Mouse (Mus musculus): Measurements from ENCODE around the gene Twsg1. TPM values are rescaled to one million over a fixed set of nuclear protein-coding genes. Genes with fewer than 3 reads are reported as not detected.
"Not testable (repeated sequence)": the region's sequence is repeated elsewhere in the genome, so short reads cannot be mapped to it uniquely, and the experiment has no call there.

The Twsg1 gene
- total RNA-seq (2022): 10 to 100 TPM; 26.0 to 33.7 (median 27.8) TPM

DNA sequence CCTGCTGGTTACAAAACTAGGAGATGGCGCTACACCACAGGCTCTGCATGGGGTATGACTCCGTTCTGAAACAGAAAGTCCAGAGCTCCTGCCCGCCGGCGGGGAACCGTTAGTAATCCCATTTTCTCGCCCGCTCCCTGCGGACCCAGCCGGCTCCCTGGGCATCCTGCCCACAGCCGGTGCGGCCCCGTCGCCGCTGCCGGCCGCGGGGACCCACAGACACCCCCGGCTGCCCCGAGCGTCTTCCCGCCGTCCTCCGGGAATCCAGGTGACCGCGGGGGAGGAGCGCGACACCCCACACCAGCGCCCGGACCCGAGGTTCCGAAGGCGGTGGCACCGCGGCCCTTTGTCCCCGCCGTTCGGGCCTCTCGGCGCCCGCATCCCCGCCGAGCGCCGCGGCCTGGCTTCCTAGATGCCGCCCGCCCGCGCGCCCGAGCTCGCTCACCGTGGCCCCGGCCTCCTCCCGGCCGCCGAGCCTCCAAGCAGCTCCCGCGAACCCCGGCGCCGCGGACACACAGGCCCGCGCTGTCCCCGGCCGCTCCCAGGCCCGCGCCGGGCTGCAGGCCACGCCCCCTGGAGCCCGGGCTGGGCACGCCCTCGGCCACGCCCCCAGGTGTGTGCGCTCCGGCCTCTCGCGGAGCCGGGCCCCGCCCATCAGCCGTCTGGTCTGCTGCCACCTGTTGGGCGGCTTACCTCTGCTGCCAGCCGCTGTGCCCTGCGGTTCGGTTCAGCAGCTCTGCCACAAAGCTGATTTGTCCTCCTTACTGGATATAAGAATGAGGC lies at the start of gene Twsg1:
Gene Twsg1 (minus strand): TSS at position 605 of the 783 bp plus-strand sequence.
- peak; percentile 72 to 89 for DNase-seq (ENCODE audit: low spot score in 2 of 2)

DNA sequence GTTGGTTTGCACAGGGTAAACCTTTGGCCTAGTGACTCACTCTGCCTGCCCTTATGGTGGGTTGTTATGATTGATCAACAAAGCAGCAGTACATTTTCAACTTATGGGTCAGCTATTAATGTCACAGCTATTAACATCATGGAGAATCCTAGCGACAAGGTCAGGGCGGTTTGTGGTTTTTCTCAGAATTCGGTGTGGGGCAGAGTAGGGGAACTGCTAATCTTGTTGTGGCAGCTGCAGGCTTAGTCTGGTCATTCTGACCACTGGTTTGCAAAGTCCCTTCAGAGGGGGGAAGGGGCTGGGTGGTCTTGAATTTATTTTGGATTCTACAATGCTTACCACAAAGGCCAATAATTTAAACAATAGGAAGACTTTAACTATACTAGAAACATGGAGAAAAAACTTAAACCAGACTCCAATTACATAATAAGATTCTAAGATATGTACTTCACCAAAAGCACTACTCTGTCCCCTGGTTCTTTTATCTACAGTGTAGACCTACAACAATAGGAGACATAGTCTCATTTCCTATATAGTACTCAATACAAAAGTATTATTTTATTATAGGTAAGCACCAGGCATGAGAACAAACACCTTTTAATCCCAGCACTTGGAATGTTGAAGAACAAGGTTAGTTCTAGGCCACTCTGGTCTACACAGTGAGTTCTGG lies 37.3 kb upstream of the Twsg1 start:
- no peak for DNase-seq (ENCODE audit: low spot score in 2 of 2)

DNA sequence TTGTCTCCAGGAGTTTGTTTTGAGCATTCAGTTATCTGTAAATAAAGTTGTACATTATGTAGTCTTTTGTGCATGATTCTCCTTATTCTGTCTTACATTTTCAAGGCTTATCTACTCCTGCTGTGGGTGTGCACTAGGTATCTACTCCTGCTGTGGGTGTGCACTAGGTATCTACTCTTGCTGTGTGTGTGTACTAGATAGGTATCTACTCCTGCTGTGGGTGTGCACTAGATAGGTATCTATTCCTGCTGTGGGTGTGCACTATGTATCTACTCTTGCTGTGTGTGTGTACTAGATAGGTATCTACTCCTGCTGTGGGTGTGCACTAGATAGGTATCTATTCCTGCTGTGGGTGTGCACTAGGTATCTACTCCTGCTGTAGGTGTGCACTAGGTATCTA lies 25.7 kb upstream of the Twsg1 start:
- DNase-seq (ENCODE audit: low spot score in 2 of 2): not testable (repeated sequence)

DNA sequence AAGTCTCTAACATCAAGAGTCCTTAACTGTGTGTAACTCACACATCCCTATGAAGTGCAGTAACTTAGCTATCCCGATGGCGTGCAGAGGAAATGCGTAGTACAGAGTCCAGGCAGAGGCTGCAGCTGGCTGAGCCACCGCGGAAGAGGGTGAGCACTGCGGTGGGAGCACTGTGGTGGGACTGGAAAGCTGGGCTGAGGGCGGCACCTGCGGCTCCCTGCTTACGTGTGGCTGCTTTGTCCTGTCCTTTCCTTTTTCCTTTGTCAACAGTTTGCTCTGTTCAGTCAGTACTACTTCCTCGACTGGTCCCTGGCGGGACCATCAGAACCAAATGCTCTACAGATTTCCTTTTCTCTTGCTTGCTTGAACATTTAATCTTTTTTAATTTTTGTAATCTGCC lies 16.7 kb upstream of the Twsg1 start:
- DNase-seq (ENCODE audit: low spot score in 2 of 2): no peak

DNA sequence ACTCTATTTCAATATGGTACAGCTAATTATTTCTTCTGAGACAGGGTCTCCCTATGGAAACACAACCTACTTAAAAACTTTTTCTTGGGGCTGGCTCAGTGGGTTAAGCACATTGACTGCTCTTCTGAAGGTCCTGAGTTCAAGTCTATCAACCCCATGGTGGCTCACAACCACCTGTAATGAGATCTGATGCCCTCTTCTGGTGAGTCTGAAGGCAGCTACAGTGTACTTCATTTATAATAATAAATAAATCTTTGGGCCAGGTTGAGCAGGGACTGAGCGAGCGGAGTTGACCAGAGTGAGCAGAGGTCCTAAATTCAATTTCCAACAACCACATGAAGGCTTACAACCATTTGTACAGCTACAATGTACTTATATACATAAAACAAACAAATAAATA lies 11.2 kb upstream of the Twsg1 start:
- DNase-seq (ENCODE audit: low spot score in 2 of 2): no peak

DNA sequence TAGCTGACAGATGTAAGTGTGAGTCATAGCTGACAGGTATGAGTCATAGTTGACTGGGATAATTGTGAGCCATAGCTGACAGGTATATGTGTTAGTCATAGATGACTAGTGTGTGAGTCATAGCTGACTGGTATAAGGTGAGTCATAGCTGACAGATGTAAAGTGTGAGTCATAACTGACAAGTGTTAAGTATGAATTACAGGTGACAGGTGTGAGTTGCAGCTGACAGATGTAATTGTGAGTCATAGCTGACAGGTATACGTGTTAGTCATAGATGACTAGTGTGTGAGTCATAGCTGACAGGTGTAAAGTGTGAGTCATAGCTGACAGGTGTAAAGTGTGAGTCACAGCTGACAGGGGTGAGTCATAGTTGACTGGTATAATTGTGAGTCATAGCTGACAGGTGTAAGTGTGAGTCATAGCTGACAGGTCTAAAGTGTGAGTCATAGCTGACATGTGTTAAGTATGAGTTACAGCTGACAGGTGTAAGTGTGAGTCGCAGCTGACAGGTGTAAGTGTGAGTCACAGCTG lies 10.6 kb upstream of the Twsg1 start:
- DNase-seq (ENCODE audit: low spot score in 2 of 2): no peak

DNA sequence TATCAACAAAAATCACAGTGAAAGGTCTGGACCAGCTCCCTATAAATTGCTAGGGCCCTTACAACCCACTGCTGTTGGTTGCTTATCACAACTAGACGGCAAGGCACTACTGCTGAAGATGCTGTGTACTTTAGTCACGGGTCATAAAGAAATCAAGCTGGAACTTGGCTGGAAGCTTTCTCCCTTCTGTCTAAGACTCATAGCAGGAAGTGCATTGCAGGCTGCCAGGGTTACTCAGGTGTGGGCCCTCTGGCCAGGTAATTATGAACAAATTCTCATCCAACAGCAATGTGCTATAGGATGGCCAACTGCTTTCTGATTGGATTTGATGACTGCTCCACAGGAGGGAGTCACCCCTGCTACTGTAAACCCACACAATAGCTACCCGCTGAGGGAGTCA lies 8.0 kb upstream of the Twsg1 start:
- DNase-seq (ENCODE audit: low spot score in 2 of 2): no peak

DNA sequence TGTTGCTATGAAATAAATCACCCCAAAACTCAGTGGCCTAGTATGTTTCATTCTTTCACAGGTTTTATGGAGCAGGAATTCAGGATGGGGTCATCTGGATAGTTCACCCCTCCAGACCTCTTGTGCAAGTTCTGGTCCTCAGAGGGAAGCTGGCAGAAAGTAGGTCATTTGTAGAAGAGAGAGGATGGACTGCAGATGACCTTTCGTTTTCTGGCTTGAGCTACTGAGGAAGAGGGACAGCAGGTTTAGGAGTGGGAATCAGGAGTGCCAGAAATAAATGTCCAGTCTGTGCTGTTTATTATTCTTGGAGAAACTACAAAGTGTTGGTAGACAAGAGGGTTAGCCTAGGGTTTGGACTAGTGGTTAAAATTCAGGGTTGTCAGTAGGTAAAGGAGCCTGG lies 7.3 kb upstream of the Twsg1 start:
- DNase-seq (ENCODE audit: low spot score in 2 of 2): no peak

DNA sequence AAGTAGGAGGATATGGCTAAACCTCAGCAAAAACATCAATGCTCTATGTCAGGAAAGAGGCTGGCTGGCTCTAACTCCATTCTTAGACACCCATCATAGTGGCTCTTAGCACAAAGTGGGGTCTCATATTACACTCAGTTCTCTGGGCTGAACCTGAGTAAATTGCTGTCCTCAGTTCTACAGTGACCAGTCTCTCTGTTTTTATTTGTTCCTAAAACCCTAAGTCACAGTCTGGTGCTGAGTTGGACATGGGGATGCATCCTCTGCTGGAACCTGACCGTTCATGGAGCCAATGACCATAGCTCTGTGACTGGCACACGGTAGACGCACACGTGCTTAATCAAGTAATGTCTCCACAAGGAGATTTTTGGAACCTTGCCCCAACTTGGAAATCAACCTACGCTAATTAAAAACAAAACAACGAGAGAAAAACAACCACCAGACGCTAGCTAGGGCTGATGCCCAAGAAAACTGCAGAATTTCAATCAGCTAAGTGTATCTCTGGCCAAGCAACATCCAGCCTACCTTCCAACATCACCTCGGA lies 6.8 kb upstream of the Twsg1 start:
- no peak for DNase-seq (ENCODE audit: low spot score in 2 of 2)

DNA sequence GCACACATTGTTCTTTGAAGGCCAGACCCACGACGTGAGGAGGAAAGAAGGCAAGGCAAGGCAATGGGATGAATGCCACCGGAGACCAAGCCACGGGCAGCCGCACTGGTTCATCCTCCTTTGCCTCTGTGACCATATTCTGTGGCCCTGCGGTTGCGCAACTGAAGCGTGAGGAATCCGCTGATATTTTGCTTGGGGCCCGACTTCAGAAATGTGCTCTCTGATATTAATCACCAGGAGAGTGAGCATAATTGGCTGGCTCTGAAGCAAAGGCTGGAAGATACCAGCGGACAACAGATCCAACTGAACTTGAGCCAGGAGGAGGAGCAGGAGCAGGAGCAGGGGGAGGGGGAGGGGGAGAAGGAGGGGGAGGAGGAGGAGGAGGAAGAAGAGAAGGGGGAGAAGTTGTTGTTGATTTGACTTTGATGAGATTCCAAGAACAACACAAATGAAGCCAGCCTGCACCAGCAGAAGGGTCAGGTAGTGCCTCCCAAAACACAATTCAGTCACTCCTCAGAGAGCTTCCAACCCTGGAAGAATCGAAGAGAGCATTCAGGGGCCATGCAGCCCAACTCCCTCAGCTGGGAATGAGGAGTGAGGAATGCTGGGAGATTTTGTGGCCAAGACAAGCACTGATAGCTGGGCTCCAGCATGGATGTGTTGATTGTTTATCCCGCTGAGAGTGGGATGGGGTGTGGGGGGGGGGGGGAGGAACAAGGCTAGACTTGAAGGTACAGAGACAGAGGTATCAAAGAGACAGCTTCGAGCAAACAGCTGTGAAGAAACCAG lies 6.2 kb upstream of the Twsg1 start:
- DNase-seq (ENCODE audit: low spot score in 2 of 2): no peak

DNA sequence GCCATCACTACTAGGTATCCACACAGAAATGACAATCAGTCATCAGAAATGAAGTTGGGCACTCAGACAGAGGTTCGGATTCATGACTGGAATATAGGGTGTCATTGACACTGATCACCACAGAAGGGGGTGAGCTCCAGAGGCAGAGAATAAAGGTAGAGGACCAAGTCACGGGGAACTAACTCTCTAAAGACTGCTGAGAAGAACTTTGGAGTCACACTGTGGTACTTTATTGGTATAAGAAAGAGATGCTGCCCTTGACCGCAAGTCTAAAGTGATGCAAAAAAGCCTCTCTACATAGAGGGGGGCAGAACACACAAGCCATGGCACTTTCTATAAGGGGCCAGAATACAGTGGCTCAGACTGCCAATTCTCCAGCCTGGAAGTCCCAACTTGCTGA lies 5.1 kb upstream of the Twsg1 start:
- DNase-seq (ENCODE audit: low spot score in 2 of 2): no peak

DNA sequence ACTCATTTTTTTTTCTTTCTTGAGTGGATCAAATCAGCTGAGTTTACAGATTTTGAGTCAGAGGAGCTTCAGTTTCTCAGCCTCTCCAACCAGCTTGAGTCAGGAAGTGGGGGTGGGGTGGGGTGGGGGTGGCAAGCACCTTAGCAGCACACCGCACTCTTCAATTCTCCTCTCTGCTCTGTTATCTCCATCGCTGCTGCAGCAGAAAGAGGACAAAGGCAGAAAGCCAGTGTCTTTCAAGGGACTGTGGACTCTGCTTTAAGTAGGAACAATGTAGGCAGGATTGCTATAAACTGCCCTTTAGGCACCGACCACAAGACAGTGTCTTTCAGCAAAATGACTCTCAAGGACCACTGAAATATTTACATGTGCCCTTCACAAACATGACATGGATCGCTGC lies 2.9 kb upstream of the Twsg1 start:
- no peak for DNase-seq (ENCODE audit: low spot score in 2 of 2)

DNA sequence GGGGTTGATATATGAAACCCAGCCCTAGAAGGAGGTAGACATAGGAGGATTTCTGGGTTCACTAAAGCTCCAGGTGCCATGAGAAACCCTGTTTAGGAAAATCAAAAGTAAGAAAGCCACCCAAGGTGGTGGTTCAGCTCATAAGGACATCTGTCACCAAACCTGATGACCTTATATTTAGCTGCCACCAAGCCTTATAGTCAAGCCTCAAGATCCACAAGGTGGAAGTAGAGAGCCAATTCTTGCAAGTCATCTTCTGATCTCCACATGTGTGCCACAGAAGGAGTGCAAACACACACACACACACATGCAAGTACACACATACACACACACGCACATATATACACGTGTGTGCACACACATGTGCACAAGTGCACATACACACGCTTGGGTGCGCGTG lies 1.1 kb upstream of the Twsg1 start:
- DNase-seq (ENCODE audit: low spot score in 2 of 2): no peak

DNA sequence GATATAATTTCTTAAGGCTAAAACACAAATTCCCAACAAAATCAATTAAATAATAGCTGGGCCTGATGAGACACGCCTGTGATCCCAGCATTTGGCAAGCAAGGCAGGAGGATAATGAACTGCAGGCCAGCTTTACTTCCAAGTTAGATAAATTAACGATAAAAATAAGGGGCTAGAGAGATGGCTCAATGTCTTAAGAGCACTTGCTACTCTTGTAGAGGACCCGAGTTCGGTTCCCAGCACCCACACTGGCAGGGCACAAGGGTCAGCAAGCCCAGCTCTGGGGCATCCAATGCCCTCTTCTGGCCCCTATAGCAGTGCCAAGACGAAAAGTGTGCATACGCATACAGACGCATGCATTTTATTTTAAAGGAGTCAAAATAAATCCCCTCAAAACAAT lies 843 bp downstream of the Twsg1 start:
- DNase-seq (ENCODE audit: low spot score in 2 of 2): no peak

DNA sequence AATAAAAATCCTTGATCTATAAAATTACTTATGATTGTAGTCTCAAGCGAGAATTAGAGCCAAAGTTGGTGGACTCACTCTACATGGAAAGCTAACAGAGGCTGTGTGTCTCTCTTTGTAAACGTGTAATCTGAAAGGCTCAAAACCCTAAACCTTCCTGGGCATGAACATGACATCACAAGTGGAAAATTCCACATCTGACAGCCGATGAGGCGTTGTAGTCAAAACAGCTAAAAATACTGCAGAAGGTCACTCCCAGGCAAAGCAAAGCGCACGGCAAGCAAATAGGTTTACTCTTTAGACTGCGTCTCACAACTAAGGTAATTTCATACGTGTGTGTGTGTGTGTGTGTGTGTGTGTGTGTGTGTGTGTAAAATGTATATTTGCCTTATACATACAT lies 3.7 kb downstream of the Twsg1 start:
- no peak for DNase-seq (ENCODE audit: low spot score in 2 of 2)

DNA sequence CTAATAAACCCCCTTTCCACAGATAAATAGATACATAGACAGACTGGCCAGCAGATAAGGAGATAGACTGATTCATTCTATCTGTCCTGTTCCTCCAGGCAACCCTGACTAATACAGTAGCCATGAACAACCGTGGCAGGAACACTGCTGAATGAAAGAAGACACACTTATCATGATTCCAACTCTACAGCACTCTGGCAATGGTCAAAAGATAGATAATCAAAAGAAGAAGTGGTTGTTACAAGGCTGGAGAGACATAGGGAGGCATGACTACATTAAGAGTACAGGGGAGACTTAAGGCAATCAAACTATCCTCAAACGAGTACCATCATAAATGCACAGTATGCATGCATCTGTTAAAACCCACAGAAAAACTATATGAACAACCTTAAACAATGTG lies 5.6 kb downstream of the Twsg1 start:
- DNase-seq (ENCODE audit: low spot score in 2 of 2): no peak

DNA sequence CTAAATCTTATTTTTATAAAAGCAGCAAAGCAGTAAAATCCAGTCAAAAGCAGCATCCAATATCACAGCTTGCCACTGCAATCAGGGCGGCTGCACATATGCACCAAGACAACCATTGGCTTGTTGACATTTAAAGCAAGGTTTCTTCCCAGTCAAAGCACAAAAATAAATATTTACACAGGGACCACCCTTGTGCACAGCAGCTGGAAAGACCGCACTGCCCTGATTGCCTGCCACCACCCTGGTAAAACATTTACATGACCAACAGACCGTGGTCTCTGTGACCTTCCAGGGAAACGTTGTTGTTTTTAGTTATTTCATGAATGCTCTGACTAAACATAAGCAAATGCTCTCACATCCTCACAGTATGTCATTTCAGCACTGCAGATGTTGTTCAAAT lies 8.6 kb downstream of the Twsg1 start:
- DNase-seq (ENCODE audit: low spot score in 2 of 2): no peak

DNA sequence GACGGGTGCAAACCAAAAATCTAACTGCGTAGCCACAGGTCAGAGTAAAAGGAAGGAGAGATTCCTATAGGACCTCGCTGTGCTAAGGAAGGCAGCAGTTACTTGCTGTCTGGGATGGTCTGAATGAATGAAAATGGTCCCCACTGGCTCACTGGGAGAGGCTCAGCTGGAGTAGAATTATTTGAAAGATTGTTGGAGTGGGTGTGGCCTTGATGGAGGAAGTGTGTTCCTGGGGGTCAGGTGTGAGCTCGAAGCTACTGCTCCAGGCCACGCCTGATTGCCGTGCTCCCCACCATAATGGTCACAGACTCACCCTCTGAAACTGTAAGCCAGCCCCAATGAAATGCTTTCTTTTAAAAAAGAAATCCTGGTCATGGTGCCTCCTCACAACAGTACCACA lies 9.8 kb downstream of the Twsg1 start:
- DNase-seq (ENCODE audit: low spot score in 2 of 2): no peak

DNA sequence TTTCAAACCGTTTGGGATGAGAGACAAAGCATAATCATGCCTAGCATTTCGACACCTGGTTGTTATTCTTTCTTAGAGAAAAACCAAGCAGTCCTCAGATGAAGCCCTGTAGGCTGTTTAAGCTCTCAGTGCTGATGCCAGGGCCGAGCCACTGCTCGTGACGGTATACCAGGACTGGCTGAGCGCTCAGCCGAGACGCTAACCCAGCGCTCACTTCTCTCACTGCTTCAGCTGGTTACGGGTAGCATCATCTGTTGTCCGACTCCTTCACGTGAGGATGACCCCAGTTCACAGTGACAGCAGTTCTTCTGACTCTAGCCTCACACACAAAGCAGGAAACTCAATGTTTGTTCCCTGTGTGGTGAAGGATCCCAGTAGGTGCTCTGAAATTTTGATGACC lies 10.8 kb downstream of the Twsg1 start:
- no peak for DNase-seq (ENCODE audit: low spot score in 2 of 2)

DNA sequence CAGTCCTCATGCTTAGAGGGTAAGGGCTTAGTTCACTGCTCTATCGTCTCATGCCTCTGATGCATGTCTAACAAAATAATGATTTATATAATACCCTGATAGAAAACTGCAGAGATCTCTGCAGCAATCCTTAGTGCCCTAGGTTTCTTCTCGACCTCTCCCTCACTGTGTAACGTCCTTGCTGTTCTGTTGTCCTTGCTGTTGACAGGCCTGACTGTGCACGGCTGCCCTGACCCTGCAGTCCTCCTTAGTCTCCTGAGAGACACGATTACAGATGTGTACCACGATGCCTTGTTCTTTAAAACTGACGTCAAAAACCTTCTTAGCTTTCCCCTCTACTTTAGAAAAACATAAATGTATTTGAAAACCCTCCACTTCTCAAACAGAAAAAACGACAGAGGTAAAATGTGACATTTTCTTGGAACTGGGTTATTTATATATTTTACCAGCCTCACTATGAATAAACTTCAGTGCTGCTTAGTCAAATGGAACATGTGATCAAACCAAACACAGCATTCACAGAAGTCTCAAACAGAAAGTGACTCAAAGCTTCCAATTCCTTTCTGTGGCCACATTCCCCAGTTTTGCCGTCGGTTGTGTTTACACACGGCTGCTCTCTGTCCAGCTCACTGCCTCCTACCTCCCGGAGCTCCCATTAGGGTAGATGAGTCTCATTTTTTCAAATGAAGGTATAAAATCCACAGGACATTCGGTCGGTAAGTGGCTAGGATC lies 11.4 kb downstream of the Twsg1 start:
- DNase-seq (ENCODE audit: low spot score in 2 of 2): no peak

DNA sequence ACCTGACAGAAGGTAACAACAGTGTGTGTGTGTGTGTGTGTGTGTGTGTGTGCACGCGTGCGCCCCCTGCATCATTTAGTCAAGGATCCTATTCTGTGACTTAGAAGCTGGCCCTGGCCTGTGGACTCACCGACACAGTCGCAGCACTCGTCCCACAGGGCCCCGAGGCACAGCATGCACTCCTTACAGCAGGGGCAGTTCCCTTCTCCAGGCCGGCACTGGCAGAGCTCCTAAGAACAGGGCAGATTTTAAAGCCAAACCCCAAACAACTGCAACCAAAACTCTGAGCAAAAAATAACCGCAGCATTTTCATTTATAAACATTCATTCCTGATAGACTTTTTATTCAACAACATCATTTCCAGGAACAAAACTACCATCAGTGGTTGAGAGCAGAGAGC lies 13.4 kb downstream of the Twsg1 start:
- DNase-seq (ENCODE audit: low spot score in 2 of 2): no peak
